Mouse (Mus musculus): ENCODE data around the gene Tcf20.

DNA sequence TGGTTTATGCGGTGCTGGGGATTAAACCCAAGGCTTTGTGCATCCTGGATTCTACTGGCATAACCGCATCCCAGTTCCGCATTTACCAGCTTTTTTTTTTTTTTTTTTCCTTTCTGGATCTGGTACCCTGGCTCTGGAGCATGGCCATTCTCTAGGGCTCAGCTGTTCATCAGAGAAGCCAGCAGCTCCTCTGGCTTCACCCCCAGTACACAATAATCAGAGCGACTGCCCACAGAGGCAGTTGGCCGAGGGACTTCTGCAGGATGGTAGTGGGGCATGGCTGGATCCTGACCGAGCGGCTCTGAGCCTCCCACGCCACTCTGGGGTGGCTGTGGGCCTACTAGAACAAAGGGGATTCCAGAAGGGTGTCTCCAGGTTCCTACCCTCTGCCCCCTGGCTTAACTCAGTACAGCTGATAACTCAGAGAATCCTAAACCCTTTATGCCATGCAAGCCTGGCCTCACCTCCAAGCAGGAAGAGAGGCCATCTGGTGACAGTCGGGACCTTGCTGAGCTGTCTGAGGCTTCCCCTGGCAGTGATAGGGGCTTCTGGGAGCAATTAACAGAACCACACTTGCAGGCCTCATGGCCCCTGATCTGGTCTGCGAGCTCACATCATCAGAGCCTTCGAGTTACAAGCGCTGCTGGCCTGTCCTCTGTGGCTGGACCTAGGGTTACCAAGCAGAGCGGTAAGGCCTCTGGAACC, 4.6 kb upstream of the Tcf20 start:
- TF ChIP-seq POLR2A (IDR thresholded peaks at IDR 0.05; ENCODE audit: insufficient read depth, low read length) = no peak
- TF ChIP-seq CTCF (IDR thresholded peaks at IDR 0.05; ENCODE audit: low read depth, low read length) = no peak
- no peak for TF ChIP-seq EP300 (IDR thresholded peaks at IDR 0.05; ENCODE audit: insufficient read depth, low read depth, low read length)

Measured in ES-Bruce4 (cell line).